8 mouse cellular contexts compared by ENCODE assay signal in the genomic region with DNA sequence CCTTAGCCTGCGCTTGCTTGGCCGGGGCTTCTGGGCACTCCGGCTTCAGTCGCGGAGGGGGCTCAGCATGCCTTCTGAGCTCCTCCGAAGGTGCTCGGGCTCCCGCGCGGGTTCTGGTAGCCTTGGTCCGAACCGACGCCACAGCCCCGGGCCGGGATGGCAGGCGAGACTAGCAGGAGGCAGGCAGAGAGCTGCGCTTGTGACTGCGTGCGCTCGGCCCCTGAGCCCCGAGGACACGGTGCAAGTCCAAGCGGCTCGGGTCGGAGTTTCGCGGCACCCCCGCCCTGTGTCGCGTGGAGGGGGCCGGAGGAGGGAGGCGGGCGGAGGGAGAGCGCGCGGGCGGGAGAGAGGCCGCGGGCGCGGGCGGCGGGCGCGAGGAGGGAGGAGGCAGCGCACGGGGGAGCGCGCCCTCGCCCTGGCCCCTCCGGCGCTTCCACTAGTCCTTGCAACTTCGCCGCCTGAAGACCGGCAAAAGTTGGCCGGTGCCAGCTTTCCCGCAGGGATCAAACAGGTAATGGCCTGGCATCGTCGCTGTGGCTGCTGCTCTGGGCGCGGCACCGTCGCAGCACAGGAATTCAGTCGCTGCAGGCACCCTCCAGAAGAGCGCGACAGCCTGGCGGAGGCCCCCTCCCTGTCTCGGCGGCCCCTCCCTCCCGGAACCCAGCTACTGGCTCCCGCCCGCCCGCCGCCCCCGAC.
DNase-seq lines count a peak whose midpoint lies in the region; ATAC-seq and TF ChIP-seq lines count a peak whose summit lies in the region.

No protein-coding gene starts in this region.

- H3K27me3 ChIP-seq in embryonic facial prominence, embryonic 10.5 days (replicated peaks; ENCODE audit: low read depth, poor library complexity, severe bottlenecking) = peaks cover 24% of the 10 kb centered on the region
- H3K27me3 ChIP-seq in heart, embryonic 16.5 days (ENCODE audit: control insufficient read depth, insufficient read depth, low read length) = no peaks in the 10 kb centered on the region; the same call in 1 of the 2 replicates

- peak; percentile 82 for ATAC-seq in heart, embryonic 16.5 days (replicated peaks; ENCODE audit: extremely low read depth, insufficient read depth, low FRiP score)

- 29% methylated on average over 71 of the region's 75 CpGs for WGBS in embryonic facial prominence, embryonic 10.5 days
- 13% methylated on average over 48 of the region's 75 CpGs for WGBS in heart, embryonic 16.5 days

- peak; percentile 58 for DNase-seq in CD4-positive helper T cell, adult 2 months (ENCODE audit: low read depth, low spot score)
- peak; percentile 13 for DNase-seq in ES-E14 (ENCODE audit: low read depth, low spot score)
- DNase-seq in embryonic facial prominence, embryonic 10.5 days (ENCODE audit: low spot score) = peak; percentile 57
- DNase-seq in layer of hippocampus, adult 8-10 months (ENCODE audit: low spot score in 2 of 2) = peak; percentile 5 to 19
- peak; percentile 16 for DNase-seq in mesoderm, embryonic 11.5 days (ENCODE audit: low read depth, low spot score)
- DNase-seq in right cerebral cortex, postnatal 36 days (ENCODE audit: low spot score in 2 of 2) = peak; percentile 20 to 28
- no peak for DNase-seq in lung, postnatal 14 days

- in situ Hi-C loops in ES-E14 (cut with MboI; ENCODE audit: low sequenced_read_pairs in 2 of 2, unreplicated experiment in 2 of 2) = no loop called here

- H3K9ac ChIP-seq in ES-E14 (ENCODE audit: insufficient read depth, low read depth, low read length, poor library complexity, severe bottlenecking) = peak overlapping the region; percentile 70
- peak overlapping the region; percentile 77 for H3K9ac ChIP-seq in heart, embryonic 16.5 days (ENCODE audit: low read length)

- H3K4me1 ChIP-seq in ES-E14 (ENCODE audit: control insufficient read depth in 2 of 2, insufficient read depth in 2 of 2, low read length in 2 of 2, poor library complexity in 1 of 2) = no peaks in the 10 kb centered on the region
- H3K4me1 ChIP-seq in embryonic facial prominence, embryonic 10.5 days = no peaks in the 10 kb centered on the region
- no peaks in the 10 kb centered on the region for H3K4me1 ChIP-seq in heart, embryonic 16.5 days (ENCODE audit: control insufficient read depth, insufficient read depth, low read length)

- H3K4me3 ChIP-seq in ES-E14 (ENCODE audit: insufficient read depth in 1 of 2, low read depth in 1 of 2, low read length in 2 of 2, poor library complexity in 1 of 2, severe bottlenecking in 1 of 2) = peak overlapping the region; percentile 65 to 73
- H3K4me3 ChIP-seq in embryonic facial prominence, embryonic 10.5 days = peak overlapping the region; percentile 66
- peak overlapping the region; percentile 67 for H3K4me3 ChIP-seq in heart, embryonic 16.5 days (ENCODE audit: low read length)

- no peak overlapping the region for H3K27ac ChIP-seq in ES-E14 (ENCODE audit: insufficient read depth, low read depth, low read length, poor library complexity, severe bottlenecking)
- H3K27ac ChIP-seq in embryonic facial prominence, embryonic 10.5 days (replicated peaks) = peak overlapping the region; percentile 81
- peak overlapping the region; percentile 67 for H3K27ac ChIP-seq in heart, embryonic 16.5 days (ENCODE audit: low read length)

- no peaks in the 10 kb centered on the region for H3K9me3 ChIP-seq in ES-E14 (ENCODE audit: control insufficient read depth, insufficient read depth, low read depth, low read length)
- 0 out of 2 replicates have a peak, but pooled peaks cover 3% of the 10 kb centered on the region for H3K9me3 ChIP-seq in embryonic facial prominence, embryonic 10.5 days
- H3K9me3 ChIP-seq in heart, embryonic 16.5 days (replicated peaks; ENCODE audit: control insufficient read depth, low read length) = no peaks in the 10 kb centered on the region

- peak overlapping the region; percentile 68 for H3K4me2 ChIP-seq in heart, embryonic 16.5 days (ENCODE audit: low read depth, low read length)

- no peaks in the 10 kb centered on the region for H3K36me3 ChIP-seq in ES-E14 (ENCODE audit: control insufficient read depth, insufficient read depth, low read length, poor library complexity, severe bottlenecking)
- H3K36me3 ChIP-seq in embryonic facial prominence, embryonic 10.5 days (replicated peaks) = no peaks in the 10 kb centered on the region
- H3K36me3 ChIP-seq in heart, embryonic 16.5 days (ENCODE audit: control insufficient read depth, insufficient read depth) = no peaks in the 10 kb centered on the region

TF ChIP-seq in ES-E14, 5 proteins besides CTCF, POLR2A, EP300 and RAD21:
- TF ChIP-seq CHD2 (IDR thresholded peaks at IDR 0.05; ENCODE audit: low read depth, low read length) (no peak), MAFK (IDR thresholded peaks at IDR 0.05; ENCODE audit: insufficient read depth, low read depth, low read length) (no peak), HCFC1 (IDR thresholded peaks at IDR 0.05; ENCODE audit: borderline replicate concordance, insufficient read depth, low read length) (no peak), ZC3H11A (IDR thresholded peaks at IDR 0.05; ENCODE audit: borderline replicate concordance, low read depth, low read length) (no peak), ZNF384 (IDR thresholded peaks at IDR 0.05; ENCODE audit: low read depth, low read length) (no peak)
